ENCODE assay signal across 19 mouse cellular contexts in the genomic region with DNA sequence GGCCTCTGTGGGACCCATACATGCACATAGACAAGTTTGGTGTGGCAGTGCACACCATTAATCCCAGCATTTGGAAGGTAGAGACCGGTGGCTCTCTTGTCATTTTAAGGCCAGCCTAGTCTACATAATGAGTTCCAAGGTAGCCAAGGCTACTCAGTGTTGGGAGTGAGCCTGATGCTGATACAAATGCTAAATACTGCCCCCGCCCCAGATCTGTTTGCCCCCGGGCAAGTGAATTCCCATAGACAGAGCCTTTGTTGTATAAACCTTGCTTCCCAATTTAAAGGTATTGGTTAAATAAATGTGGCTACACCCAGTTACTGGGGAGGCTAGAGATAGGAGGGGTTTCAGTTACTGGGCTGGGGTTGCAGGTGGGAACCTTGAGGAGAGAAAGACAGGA. TPM values are rescaled to one million over a fixed set of nuclear protein-coding genes. Genes with fewer than 3 reads are reported as not detected.
"Had no signal": no experiment of that assay in that cellular context is flagged by ENCODE, and none has a peak within 500 bp of the region (broad histone marks: within the 10 kb centered on the region; RNA-seq: fewer than 3 reads in every experiment).

No protein-coding gene starts in this region.

- H3K9me3 ChIP-seq: midbrain, embryonic 10.5 days; midbrain, embryonic 12.5 days; neural tube, embryonic 13.5 days; neural tube, embryonic 15.5 days had no signal

- ATAC-seq: midbrain, embryonic 16.5 days had no signal

- DNase-seq: lung, adult 18-20 months; lung, embryonic 14.5 days; lung, postnatal 10 days; lung, postnatal 4 days; midbrain, embryonic 14.5 days; retina, postnatal 1 day; right cerebral cortex, adult 18-20 months; right cerebral cortex, postnatal 25 days; right cerebral cortex, postnatal 4 days; thymus, adult 2 months; thymus, postnatal 25 days; thymus, postnatal 4 days had no signal

- H3K4me1 ChIP-seq: midbrain, embryonic 12.5 days; neural tube, embryonic 13.5 days; neural tube, embryonic 15.5 days had no signal

- H3K4me2 ChIP-seq: lung, embryonic 14.5 days; midbrain, embryonic 12.5 days; neural tube, embryonic 13.5 days; neural tube, embryonic 15.5 days had no signal

- H3K27me3 ChIP-seq: midbrain, embryonic 12.5 days; neural tube, embryonic 13.5 days; neural tube, embryonic 15.5 days had no signal

- H3K36me3 ChIP-seq: midbrain, embryonic 10.5 days; midbrain, embryonic 12.5 days; neural tube, embryonic 13.5 days; neural tube, embryonic 15.5 days had no signal

- H3K4me3 ChIP-seq: midbrain, embryonic 10.5 days; midbrain, embryonic 12.5 days; myocyte; neural tube, embryonic 13.5 days; neural tube, embryonic 15.5 days had no signal

- H3K9ac ChIP-seq: lung, embryonic 14.5 days; midbrain, embryonic 12.5 days; neural tube, embryonic 13.5 days; neural tube, embryonic 15.5 days had no signal

- H3K27ac ChIP-seq: midbrain, embryonic 10.5 days; midbrain, embryonic 12.5 days; neural tube, embryonic 13.5 days; neural tube, embryonic 15.5 days had no signal

RNA-seq across cellular contexts. Expression of gene Mapk13, which starts 15.9 kb away (rescaled TPM):
- total RNA-seq: megakaryocyte-erythroid progenitor cell, adult 5-6 weeks had no signal

RNA-seq across cellular contexts. Expression of gene AC170998.1, which starts 59.2 kb away (rescaled TPM):
- polyA plus RNA-seq: myocyte had no signal
